Mouse (Mus musculus) cerebellum, postnatal 36 days (tissue): ENCODE data around the gene Wars2.

Source experiments
- DNase-seq, 2 experiments: peaks; one replicate each; pipeline ENCODE4 v3.0.0; 2021 to 2022; ENCODE audit warnings: mixed read lengths in 2 of 2

Wars2 gene

GRCm38 (mm10) chr3:99140940-99141854, at the start of gene Wars2:
Wars2 (plus strand) TSS chr3:99141068.
- DNase-seq = peak; percentile 92 to 93

GRCm38 (mm10) chr3:99096816-99097215, 44.1 kb upstream of the Wars2 start:
- no peak for DNase-seq

GRCm38 (mm10) chr3:99110353-99111213, 30.3 kb upstream of the Wars2 start:
- no peak for DNase-seq

GRCm38 (mm10) chr3:99111214-99111608, 29.7 kb upstream of the Wars2 start:
- DNase-seq = no peak

- no peak for DNase-seq
These were observed 27.5 kb upstream of the Wars2 start for GRCm38 (mm10) chr3:99113266-99113837.

GRCm38 (mm10) chr3:99120942-99121341, 19.9 kb upstream of the Wars2 start:
- DNase-seq = no peak

GRCm38 (mm10) chr3:99130521-99130920, 10.3 kb upstream of the Wars2 start:
- DNase-seq = no peak

GRCm38 (mm10) chr3:99131973-99132372, 8.9 kb upstream of the Wars2 start:
- no peak for DNase-seq

- DNase-seq = no peak
These were observed 7.0 kb upstream of the Wars2 start for GRCm38 (mm10) chr3:99133913-99134312.

- DNase-seq = no peak
These were observed 7.0 kb downstream of the Wars2 start for GRCm38 (mm10) chr3:99147886-99148285.

- no peak for DNase-seq
These were observed 8.2 kb downstream of the Wars2 start for GRCm38 (mm10) chr3:99149035-99149434.

- no peak for DNase-seq
These were observed 15.4 kb downstream of the Wars2 start for GRCm38 (mm10) chr3:99156286-99156685.

GRCm38 (mm10) chr3:99156987-99157386, 16.1 kb downstream of the Wars2 start:
- no peak for DNase-seq

GRCm38 (mm10) chr3:99157451-99158015, 16.7 kb downstream of the Wars2 start:
- DNase-seq = no peak

- no peak for DNase-seq
These were observed 19.1 kb downstream of the Wars2 start for GRCm38 (mm10) chr3:99160016-99160415.

- no peak for DNase-seq
These were observed 21.3 kb downstream of the Wars2 start for GRCm38 (mm10) chr3:99162191-99162590.

GRCm38 (mm10) chr3:99167734-99168133, 26.9 kb downstream of the Wars2 start:
- no peak for DNase-seq

GRCm38 (mm10) chr3:99173178-99173577, 32.3 kb downstream of the Wars2 start:
- DNase-seq = no peak

- no peak for DNase-seq
These were observed 33.9 kb downstream of the Wars2 start for GRCm38 (mm10) chr3:99174658-99175304.

- no peak for DNase-seq
These were observed 42.6 kb downstream of the Wars2 start for GRCm38 (mm10) chr3:99183355-99184016.

GRCm38 (mm10) chr3:99184373-99184772, 43.5 kb downstream of the Wars2 start:
- peak; percentile 54 to 65 for DNase-seq

- no peak for DNase-seq
These were observed 47.2 kb downstream of the Wars2 start for GRCm38 (mm10) chr3:99188097-99188496.
